Mouse (Mus musculus): ENCODE measurements around the gene C2cd6.

- no peak for TF ChIP-seq CTCF (IDR thresholded peaks at IDR 0.05; ENCODE audit: extremely low read depth, insufficient read depth, insufficient read length, insufficient replicate concordance)
- TF ChIP-seq POLR2A (IDR thresholded peaks at IDR 0.05; ENCODE audit: low read depth, low read length) = no peak
These were observed 15.8 kb upstream of the C2cd6 start for GRCm38 (mm10) chr1:59110524-59110923.

All from spleen, adult 2 months (tissue).